Mouse (Mus musculus) CD8-positive naive resting alpha-beta T cell, adult 2 months (primary cell): ENCODE measurements around the gene Zfp775.
"Not testable (repeated sequence)": the region's sequence is repeated elsewhere in the genome, so short reads cannot be mapped to it uniquely, and the experiment has no call there.

Experiments used
- DNase-seq, 2 experiments: peaks; one replicate each; pipeline ENCODE4 v3.0.0; 2022; ENCODE audit warnings: low read depth in 2 of 2, low spot score in 2 of 2

Gene Zfp775

DNA sequence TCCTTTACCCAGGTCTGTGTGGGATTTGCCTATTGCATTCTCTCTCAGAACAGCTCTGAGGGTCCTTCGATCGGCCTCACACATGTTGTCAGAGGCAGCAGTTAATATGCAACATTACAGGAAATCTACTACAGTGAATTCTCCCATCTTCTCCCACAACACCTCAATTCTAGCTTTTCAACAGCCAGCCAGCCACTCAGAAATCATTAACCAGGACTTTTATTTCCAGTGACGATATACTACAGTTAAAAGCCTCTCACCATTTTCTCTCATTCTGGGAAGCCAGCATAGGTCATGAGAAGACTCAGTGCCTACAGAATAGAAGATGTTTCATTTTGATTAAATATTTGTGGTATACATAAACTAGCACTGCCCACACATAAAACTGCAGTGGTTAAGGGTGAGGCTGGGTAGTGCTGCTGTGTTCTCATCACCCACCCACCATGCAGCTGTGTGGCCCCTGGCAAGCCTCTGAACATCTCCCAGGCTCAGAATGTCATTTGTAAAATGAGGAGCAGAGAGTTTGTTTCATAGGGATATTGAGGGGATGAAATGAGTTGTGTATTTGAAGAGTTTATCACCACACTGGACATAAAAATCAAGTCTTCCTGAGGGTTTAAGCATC is 10.5 kb upstream of the Zfp775 start:
- DNase-seq, result no peak

DNA sequence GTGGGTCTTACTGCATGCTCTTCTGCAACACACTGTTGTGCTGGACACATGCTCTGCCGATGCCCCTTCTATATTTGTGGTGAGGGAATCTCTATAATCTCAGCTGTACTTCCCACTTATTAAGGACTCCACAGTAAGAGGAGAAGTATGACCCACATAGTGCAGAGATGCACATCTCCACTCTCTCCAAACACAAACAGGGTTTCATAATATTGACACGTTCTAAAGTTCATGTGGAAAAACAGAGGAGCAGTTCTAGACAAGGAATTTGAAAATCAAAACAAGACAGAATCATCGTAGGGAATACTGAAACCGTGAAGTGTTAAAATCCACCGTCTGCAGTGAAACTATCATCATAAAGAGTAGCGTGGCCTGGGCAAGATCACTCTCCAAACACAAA is 10.0 kb upstream of the Zfp775 start:
- no peak for DNase-seq

DNA sequence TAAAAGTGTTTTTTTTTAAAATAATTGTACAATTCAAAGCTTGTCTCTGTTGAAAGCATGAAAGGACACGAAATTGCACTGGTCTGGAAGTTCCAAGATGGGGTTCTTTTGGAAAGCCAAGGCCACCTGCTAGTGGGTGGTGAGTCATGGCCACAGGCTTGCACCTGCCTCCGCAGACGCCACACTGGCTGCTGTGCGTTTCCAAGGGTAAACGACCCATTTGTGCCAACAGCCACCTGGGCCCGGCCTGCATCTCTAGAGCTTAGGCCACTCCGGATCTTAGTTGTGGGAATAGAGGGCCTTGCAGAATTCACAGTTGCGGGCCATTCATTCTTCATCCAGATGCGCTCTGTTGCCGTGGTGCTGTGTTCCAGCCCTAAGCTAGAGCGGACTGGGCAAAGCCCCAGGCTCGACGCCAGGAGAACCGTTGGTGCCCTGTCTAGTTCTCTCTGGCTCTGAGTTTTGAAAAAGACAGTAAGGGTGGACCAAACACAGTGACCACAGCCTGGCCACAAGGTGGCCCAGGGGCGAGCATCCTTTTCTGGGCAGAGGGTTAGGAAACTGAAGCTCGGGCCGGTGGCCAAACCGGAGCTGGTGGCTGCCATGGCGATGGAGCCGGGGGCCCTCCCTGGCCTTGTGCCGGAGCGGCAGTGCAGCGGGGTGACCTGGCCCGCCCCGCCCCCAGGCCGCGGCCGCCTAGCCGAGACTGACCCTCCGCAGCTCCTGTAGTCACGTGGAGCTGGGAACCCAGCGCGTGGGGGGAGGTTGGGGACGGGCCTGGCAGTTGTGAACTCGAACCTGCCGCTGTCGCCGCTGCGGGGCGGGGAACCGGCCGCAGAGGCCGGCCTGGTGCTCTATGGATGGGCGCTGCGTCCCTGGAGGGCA is 8.5 kb upstream of the Zfp775 start, which contains the start of the genes Repin1 and Gm44965:
Gene Repin1 (plus strand): TSS at position 726 of the 885 bp plus-strand sequence.
Gene Gm44965 (plus strand): TSS at position 784 of the 885 bp plus-strand sequence.
- peak in 1 of 2 experiments; percentile 29 for DNase-seq

DNA sequence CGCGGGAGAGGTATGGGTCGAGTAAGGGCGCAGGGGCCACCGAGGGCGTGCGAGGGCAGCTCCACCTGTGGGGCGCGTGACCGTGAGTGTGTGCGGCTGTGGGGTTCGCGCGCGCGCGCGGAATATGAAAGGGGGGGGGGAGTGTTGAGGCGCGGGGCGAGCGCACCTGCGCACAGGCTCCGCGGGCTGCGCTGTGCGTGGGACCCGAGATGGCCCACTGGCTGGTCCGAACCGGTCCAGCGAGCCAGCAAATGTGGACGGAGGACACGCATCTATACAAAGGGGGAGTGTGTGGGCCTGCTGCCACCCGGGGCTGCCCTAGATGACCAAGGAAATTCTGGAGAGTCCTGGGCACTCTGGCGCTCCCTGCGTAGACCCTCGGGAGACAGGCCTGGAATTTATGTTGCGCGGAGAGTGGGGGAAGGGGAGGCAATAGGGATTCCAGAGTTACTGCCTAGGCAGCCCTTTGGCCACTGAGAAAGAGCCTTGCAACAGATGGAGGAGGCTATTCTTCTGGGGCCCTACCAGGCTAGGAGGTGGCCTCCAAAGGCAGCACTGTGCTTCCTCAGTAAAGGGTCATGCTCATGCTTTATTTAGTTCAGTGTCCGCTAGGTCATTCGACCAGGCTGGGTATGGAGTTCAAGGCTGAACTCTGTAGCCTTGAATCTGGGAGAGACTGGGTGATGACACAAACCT is 7.7 kb upstream of the Zfp775 start:
- no peak for DNase-seq

DNA sequence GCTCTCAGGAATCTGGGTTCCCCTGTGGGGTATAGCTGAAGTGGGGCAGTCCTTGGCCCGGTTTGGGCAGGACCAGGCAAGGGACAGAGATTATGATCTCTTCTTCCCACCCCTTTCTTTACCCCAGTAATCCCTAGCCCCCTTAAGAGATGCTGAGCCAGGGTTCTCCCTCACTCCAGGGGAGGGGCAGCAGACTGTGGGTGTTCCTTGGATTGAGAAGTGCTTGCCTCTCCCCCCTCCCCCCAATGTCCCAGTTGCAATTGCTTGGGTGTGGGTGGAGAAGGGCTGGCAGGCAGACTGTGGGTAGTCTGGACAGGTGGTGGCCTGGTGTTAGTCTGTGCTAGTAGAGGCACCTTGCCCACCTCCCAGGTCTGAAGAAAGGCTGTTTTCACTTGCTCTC is 6.6 kb upstream of the Zfp775 start:
- DNase-seq, result no peak

DNA sequence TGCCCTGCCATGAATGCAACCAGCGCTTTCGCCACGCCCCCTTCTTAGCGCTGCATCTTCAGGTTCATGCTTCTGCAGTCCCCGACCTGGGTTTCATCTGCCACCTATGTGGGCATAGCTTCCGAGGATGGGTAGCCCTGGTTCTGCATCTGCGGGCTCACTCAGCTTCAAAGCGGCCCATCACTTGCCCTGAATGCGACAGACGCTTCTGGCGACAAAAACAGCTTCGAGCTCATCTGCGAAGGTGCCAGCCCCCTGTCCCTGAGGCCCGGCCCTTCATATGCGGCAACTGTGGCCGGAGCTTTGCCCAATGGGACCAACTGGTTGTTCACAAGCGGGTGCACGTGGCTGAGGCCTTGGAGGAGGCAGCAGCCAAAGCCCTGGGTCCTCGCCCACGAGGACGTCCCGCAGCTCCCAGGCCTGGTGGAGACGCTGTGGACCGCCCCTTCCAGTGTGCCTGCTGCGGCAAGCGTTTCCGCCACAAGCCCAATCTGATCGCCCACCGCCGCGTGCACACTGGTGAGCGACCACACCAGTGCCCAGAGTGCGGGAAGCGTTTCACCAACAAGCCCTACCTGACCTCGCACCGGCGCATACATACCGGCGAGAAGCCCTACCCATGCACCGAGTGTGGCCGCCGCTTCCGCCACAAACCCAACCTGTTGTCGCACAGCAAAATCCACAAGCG is 5.2 kb upstream of the Zfp775 start:
- no peak for DNase-seq

DNA sequence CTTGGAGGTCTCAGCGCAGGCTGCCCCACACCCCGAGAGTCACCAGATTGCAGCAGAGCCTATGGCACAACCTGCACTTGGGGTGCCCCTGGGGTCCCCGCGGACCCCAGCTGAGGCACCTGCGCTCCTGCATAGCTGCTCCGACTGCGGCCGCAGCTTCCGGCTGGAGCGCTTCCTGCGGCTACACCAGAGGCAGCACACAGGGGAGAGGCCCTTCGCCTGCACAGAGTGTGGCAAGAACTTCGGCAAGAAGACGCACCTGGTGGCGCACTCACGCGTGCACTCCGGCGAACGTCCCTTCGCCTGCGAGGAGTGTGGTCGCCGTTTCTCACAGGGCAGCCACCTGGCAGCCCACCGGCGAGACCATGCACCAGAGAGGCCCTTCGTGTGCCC is 4.6 kb upstream of the Zfp775 start:
- DNase-seq, result no peak

DNA sequence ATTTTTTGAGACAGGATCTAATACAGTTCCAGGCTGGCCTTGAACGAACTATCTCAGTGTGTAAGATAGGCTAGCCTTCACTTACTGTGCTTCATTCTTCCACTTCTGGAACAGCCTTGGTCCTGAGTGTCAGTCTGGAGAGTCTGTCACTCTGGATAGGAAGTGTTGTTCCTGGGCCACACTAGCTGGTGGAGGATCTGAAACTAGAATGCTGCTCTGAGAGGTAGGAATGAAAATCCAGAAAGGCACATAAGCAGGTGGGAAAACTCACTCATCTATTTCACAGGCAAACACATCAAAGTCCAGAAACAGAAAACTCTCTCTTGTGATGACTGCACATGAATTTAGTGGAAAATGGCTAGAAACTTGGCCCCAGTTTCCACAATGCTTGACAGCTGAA is 1.3 kb upstream of the Zfp775 start:
- DNase-seq, result no peak

DNA sequence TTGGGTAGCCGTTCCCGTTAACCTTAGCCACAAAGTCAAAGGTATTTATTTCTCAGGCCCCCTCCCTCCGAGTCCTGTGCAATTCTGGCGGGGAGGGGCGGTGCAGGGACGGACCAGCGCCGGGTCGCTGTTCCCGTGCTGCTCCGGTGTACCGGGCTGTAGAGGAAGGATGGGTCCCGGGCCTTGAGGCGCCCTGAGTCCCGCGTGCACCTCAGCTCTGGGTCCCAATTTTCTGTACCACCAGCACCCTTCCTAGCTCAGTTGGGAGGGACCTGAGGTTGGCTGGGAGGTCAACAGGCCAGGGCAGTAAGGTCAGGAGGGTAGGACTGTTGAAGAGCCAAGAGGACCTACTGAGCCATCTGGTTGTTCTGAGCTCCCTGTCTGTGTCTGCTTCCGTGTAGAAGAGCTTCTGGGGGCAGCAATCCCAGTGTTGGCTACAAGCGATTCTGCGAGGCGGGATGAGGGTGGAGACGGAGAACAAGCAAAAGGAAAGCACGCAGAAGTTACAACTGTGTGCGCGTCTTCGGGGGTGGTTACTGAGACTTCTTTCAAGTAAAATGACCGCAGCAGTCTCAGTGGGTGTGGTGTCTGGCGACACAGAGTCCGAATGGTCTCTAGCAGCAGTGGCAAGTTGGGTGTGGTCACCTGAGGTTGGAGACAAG is 348 bp downstream of the Zfp775 start:
- peak in 1 of 2 experiments; percentile 18 for DNase-seq

DNA sequence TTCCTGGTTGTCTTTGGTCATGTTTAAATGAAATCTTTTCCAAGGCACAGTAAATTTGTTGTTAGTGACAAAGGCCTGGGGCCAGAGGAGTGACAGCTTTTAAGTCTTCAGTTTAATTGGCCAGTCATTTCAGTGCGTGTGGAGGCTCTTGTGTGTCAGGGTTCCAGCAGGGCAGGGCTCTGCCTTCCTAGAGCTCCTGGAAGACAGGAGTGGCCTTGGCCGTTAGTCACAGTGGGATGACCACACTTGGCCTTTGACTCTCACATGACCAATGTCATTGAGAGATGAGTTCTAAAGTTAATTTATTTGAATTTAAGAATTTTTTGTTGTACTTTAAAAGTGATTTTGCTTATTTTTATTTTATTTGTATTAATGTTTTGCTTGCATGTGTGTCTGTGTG is 6.3 kb downstream of the Zfp775 start:
- no peak for DNase-seq

DNA sequence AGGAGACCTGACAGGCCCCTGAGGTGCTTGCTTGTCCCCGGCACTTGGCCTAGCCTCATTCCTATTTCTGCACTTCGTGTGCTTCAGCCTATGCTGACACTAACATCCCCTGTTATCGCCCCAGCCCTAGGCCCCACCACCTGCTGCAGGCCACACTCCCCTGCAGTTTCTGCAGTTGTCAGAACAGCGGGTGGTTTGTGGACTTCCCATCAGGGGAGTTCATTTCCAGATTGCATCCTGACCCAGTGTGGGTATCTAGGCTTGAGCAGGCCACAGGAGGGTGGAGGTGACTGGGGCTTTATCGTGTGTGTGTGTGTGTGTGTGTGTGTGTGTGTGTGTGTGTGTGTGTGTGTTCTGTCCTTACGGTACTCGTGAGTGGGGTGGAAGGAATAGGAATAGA is 7.6 kb downstream of the Zfp775 start:
- DNase-seq, result no peak

DNA sequence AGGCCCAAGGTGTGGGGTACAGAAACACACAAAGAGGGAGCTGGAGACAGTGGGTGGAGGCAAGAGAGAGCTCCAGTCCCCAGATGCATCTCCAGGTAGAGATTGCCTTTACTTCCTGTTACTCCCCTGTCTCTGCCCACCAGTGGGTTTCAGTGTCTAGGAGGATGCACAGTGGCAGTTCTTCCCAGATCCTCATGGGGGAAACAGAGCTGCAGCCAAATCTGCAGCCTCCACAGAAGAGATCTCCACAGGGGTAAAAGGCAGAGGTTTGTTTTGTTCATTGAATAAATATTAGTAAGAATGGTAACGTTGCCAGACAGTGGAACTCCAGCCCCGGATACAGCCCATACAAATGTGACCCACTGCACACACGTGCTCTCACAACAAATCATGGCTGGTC is 8.8 kb downstream of the Zfp775 start:
- no peak for DNase-seq

DNA sequence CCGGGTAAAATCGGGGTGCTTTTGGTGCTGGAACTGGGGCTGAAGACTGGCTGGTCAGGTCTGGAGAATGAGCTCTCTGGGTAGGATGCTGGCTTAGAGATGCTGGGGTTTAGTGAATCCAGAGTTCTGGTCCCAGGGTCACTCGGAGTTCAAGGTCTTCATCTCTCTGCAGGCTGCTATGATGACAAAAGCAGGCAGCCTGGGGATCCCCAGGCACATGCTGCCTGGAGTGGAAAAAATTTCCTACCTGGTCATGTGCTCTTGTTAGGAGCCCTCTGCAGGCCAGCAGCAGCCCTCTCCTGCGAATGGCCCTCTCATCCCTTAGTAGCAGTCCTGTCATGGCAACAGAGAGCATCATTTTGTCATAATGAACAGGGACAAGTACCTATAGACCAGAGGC is 11.6 kb downstream of the Zfp775 start:
- DNase-seq, result no peak

DNA sequence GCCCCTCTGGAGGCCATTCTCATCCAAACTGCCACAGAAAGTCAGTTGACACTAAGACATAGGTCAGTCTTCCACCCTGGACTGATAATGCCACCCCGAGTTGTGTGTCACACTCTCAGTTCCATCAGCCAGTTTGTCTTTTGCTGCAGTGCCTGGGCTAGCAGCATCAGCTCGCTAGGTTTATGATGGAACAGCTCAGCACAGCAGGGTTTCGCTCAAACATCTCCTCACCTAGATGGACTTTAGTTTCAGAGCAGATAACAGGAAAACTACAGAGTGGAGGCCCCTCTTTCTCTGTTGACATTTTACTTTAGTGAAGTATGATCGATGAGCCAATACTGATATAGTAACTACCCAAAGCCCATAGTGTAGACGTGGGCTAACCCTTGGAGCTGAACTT is 12.9 kb downstream of the Zfp775 start:
- no peak for DNase-seq

DNA sequence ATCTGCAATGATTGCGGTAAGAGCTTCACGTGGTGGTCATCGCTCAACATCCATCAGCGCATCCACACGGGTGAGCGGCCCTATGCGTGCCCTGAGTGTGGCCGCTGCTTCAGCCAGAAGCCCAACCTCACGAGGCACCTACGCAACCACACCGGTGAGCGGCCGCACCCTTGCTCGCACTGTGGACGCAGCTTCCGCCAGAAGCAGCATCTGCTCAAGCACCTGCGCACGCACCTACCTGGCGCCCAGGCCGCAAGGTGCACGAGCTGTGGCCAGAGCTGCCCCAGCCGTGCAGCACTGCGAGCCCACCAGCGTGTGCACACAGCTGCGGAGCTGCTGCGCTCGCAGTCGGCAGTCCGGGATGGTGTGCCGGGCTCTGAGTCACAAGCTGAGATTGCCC is 18.2 kb downstream of the Zfp775 start:
- DNase-seq, result no peak

DNA sequence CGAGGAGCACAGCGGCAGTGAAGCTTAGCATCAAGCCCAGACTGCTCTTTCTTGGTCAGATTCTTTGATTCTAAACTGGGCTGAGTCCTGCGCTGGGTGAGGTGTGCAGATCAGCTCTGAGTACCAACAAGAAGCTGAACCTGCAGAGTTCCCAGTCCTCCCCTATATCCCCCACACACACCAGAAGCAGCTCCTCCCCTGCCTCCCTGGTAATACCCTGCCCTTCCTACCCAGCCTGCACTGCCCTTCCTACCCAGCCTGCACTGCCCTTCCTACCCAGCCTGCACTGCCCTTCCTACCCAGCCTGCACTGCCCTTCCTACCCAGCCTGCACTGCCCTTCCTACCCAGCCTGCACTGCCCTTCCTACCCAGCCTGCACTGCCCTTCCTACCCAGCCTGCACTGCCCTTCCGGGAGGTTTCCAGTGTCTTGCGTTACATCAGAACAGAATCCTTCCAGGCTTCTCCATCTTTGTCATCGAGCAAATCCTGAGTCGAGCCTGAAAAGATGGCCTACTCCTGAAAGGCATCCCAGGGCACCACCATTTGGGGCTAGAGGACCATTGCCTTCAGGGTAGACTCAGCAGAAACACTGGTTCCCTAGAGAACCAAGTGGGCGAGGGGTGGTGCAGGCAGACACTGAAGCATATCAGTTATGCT is 20.5 kb downstream of the Zfp775 start:
- not testable (repeated sequence) for DNase-seq

DNA sequence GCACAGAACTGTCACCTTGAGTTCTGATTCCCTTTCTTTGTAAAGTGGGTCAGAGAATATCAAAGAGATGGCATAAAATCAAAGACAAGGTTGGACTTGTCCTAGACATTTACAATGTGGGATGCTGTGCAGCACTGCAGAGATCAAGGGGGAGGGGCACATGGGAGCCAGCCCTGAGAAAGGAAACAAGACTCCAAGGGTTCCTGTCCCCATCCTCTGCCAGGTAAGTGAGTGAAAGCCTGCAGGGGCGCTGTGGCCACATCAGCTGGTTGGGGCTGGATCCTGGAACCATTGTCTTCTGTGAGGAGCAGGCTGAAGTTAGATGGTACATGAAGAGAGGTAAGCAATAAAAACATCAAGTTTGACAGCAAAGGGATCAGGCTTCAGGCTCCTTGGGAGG is 21.6 kb downstream of the Zfp775 start:
- DNase-seq, result no peak

DNA sequence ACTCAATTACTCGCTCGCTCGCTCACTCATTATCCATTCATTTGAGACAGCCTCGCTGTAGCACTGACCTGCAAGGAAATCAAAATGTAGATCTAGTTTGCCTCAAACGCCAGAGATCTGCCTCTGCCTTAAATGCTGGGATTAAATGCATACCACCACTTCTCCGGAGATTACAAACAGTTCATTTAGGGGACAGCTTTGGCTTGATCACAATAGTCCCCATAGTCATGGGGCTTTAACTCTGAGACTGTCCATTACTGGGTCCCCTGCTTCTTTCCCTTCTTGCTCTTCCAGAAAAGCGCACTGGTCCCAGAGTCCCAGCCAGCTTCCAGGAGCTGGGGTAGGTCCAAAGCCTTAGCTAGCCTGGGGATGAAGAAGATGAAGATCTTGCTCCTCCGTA is 24.6 kb downstream of the Zfp775 start, which contains the start of gene AI854703:
Gene AI854703 (plus strand): TSS at position 301 of the 400 bp plus-strand sequence.
- no peak for DNase-seq

DNA sequence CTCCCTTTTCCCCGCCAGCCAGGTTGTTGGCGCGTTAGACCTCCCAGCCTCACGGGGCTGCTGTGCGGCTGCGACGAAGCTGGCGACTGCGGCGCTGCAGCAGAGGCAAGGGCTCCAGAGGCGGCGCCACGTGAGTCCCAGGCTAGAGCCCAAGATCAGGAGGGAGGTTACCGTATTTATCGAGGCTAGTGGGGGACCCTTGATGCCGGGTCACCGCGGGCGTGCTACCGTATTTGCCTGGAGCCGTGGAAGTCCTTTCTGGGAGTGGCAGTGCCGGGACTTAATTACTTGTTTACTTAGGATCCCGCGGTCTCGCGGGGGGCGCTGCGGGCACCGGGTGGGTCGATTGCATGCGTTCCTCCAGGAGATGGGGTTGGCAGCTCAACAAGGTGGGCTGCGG is 25.1 kb downstream of the Zfp775 start:
- peak; percentile 32 to 35 for DNase-seq

DNA sequence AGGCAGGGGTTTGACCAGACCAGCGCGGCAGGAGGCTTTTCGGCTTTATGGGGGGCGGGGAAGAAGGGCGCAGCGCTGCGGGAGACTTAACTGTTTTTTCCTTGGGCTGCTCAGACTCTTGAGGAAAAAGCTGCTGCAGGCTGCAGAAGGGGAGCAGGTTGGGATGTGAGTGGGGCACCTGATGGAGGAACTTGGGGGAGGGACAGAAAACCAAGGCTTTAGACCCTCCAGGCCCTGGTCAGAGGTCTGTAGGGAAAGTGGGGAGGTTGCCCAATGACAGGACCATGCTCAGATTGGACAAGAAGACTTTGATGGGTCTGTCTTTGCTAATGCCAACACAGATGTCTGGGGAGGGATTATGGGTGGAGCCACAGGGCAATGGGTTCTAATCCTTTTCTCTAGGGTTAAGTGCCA is 25.7 kb downstream of the Zfp775 start:
- DNase-seq, result no peak
